Mouse (Mus musculus) ovary, postnatal 36 days (tissue): ENCODE data around the gene Sec1.

ENCODE experiments used
- DNase-seq: peaks from one replicate; pipeline ENCODE4 v3.0.0; 2022; ENCODE audit warnings: low spot score, mixed read lengths

Sec1 gene

GRCm38 (mm10) chr7:45717918-45718297 lies 23.7 kb upstream of the Sec1 start, which contains the start of gene Sphk2:
TSS of gene Sphk2 (minus strand) at chr7:45718002.
- peak; percentile 98 for DNase-seq

DNA sequence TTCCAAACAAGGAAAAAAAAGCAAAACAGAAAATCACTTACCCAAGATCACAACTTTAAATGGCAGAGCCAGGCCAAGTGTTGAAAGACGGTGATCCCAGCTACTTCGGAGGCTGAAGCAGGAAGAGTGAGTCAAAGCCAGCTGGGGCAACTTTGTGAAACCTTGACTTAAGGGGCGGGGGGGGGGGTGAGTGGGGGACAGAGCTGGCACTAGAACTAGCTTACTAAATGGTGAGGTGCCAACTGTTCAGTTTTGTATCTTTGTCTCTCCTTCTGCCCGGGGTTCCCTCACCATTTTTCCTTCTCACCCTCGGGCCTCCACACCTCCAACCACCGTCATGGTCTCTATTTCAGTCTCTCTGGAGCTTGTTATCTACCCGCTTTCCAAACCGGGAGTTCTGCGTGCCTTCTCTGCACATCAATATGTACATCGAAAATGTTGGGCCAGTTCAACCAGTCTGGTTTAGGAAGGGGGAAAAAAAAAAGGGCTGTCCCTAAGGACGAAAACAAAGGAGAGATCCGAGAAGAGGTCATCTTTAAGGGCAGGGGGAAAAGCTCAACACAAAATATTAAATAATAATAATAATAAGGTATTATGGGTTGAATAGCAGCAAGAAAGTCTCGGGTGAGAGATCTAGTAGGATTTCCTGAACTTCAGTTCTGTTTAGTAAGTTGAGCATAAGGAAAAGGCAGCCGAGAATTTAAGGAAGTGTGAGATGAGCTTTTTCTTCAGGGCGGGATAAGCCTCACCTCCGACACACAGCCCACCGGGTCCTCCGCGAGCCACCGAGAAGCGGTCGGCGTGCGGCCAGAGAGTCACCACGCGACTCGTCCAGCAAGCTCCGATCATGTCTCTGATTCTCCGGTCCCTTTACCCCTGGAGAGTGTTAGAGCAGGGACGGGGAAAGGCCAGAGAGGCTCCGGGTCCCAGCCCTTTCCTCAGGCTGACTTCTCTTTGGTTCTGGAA lies 23.0 kb upstream of the Sec1 start:
- DNase-seq = no peak

- DNase-seq = no peak
Observed at GRCm38 (mm10) chr7:45716460-45716857, 22.3 kb upstream of the Sec1 start.

DNA sequence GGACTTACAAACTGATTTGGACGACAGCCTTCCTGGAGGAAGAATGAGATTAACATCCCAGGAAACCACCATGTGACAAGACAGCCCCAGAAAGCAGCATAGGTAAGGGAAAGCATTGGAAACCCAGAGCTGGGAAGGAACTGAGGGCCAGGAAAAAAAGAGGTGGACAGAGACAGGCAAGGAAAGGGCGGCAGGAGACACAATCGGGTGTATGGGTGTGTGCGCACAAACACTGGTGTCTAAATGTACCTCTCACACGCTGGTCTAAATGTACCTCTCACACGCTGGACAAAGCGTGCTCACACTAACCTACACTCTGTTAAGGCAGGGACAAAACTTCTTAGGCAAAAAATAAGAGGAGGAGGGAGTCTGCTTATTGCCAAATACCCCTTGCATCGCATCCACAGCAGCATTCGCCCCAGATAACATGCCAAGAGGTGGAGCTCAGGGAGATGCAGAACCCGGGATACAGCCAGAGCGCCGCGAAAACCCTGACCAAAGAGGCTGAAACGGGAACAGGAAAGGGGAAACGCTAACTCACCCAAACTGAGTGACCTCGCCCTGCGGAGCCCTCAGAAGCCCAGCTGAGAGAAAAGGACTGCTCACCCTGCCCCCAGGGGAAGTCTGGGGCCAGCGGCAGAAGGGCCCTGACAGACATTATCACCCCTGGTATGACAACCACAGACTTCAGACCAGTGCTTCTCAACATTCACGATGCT lies 21.7 kb upstream of the Sec1 start:
- no peak for DNase-seq

- DNase-seq = peak; percentile 97
Observed at GRCm38 (mm10) chr7:45715090-45715708, 21.0 kb upstream of the Sec1 start, which contains the start of gene Rpl18. TSS of gene Rpl18 (plus strand) at chr7:45715457.

DNA sequence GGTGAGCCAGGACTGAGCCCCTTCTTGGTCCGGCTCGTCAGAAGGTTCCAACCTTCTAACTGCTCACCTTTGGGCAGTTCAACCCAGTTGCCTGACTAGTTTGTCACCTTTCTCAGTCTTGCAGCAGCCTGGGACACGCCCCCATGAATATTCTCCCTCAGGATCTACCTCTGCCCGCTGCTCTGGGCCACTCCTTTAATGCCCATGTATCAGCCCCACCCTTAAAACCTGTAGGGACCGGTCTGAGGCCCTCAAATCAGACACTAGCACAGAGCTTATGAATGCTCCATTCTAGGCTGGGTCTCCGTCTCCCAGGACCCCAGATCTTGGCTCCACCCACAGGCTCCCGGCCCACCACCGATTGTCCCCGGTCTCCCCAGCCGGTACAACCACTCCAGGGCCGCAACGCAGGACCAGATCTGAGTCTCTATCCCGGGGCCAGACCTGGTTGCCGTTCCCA lies 20.5 kb upstream of the Sec1 start:
- no peak for DNase-seq

DNA sequence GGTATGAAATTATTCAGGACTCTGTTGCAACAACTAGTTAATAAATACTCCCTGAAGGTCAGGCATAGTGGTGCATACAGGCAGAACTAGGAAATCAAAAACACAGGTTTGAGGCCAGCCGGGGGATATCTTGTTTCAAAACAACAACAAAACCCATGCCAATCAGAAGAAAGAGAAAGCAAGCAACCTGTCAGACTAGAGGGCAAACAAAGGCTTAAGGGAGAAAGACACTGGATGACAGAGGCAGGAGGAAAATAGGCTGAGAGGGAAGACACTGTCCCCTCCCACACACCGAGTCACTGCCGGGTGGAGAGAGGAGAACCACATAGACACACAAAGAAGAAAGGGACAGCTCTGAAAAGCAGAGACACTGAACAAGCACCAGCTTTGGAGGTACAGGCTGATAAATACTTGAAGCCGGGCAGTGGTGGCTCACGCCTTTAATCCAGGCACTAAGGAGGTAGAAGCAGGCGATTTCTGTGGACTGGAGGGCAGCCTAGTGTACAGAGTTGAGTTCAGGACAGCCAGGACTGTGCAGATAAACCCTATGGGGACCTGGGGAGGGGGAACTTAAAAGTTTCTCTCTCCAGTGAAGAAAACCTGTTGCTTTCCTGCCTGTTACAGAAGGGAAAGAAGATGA lies 19.8 kb upstream of the Sec1 start:
- DNase-seq = no peak

DNA sequence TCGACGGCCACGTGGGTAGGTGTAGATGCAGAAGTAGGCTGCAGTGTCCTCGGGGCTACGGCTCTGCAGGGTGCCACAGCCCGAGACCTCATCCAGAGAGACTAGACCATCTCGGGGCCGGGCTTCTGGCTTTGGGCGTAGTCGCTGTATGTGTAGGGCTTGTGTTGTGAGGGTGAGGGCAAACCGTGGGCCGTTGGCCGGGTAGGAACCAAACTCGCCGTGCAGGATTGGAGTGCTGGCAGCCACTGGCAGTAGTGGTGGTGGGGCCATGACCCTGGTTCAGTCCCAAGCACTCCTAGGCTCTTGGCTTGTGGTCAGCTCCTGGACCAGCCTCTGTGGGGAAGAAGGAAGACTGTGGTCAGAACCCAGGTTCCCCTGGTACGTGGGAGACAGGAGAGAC lies 19.2 kb upstream of the Sec1 start:
- DNase-seq = no peak

- DNase-seq = peak; percentile 76
Observed at GRCm38 (mm10) chr7:45712022-45712757, 18.0 kb upstream of the Sec1 start.

GRCm38 (mm10) chr7:45711316-45712021 lies 17.3 kb upstream of the Sec1 start:
- DNase-seq = no peak

GRCm38 (mm10) chr7:45710477-45711191 lies 16.4 kb upstream of the Sec1 start:
- DNase-seq = no peak

DNA sequence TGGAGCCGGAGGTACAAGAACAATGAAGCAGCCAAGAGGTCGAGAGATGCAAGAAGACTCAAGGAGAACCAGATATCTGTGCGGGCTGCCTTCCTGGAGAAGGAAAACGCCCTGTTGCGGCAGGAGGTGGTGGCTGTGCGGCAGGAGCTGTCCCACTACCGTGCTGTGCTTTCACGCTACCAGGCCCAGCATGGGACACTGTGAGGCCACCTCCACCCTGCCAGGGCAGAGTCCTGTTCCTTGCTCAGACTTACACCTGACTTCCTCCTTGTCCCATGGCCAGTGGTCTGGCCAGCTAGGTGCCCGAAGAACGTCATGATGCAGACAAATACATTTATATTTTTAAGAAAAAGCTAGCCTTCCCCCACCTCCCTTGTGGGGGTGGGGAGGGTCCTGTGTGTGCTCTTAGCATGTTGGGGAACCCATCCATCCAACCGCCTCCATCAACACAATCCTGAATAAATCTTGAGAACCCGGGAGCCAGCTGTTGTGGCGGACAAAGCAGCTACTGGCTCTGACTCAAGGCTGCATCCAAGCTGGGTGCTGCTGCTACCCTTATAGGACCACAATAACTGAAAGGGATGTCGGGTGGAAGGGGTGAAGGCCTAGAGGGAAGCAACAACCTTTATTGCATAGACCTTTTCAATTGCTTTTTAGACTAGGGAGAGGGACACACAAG lies 15.6 kb upstream of the Sec1 start:
- DNase-seq = no peak

GRCm38 (mm10) chr7:45709036-45709435 lies 14.8 kb upstream of the Sec1 start:
- no peak for DNase-seq

GRCm38 (mm10) chr7:45708221-45708761 lies 14.1 kb upstream of the Sec1 start:
- no peak for DNase-seq

DNA sequence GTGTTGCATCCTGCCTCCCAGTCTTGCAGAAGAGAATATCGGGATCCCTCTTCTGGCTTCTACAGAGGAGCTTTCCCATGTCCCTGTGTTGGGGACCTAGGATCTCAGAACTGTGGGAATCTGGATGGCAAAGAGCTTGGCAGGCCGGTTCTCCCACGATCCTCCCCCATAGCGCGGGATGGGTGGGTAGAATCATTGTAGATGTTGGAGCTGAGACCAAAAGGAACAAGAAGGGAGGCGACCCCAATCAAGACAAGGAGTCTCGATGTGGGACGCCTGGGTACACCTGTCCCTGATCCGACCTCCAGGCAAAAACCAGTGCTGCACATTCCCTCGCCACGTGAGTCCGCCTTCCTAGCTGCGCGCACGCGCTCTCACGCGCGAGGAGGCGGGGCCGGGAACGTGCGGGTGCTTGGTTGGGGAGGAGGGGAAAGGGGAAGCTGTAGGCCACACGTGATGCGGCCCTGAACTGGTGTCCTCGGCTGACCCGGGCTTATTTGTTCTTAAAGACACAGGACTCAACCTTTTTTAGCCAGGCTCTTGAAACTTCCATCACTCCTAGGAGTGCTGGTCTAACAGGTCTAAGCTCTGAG lies 13.3 kb upstream of the Sec1 start:
- peak; percentile 96 for DNase-seq

DNA sequence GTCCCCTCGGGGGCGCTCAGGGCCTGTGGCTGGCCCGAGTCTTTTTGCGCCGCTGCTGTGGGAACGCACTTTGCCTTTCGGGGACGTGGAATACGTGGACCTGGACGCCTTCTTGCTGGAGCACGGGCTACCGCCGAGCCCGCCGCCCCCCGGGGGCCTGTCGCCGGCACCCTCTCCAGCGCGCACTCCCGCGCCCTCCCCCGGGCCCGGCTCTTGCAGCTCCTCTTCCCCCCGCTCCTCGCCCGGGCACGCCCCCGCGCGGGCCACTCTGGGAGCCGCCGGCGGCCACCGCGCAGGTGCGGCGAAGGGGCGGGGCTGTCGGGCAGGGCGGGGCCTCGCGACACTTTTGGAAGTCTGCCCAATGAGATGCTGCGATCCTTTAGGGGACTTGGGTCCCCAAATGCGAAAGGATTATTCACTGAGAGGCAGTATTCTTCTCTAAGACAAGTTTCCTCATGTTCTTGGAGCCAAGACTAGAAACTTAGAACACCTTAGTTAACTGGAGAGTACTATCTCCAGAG lies 12.6 kb upstream of the Sec1 start:
- DNase-seq = peak; percentile 92

DNA sequence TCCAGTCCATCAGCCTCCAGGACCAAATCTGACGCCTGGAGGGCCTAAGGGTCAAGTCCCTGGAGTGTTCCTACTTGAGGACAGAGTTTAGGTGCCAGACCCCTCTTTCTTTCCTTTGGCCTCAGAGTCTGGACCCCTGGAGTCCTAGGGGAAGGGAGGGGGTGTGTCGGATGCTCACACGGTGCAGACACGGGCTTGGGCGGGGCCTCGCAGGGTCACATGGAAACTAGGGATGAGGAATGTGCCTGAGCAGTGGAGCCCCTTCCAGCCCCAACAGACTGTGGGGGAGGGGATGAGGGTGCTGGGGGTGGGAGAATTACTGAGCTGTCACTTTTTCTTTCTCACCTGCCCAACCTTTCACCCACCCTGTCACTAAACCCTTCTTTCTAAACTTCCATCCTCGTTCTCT lies 11.7 kb upstream of the Sec1 start:
- peak; percentile 81 for DNase-seq

DNA sequence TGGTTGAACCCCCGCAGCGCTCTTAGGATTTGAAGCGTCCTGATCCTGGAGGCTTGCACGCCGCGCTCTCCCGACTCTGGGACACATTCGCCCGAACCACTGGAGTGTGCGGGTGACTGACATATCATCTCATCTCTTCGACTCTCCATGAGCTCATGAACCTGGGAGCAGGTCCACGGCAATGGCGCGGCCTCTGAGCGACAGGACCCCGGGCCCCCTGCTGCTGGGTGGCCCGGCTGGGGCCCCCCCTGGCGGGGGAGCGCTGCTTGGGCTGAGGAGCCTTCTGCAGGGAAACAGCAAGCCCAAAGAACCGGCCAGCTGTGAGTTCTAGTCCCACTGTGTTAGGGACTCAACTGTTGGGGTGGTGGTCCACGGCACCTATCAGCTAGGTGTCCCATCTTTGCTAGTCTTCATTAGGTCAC lies 11.3 kb upstream of the Sec1 start:
- no peak for DNase-seq
